Mouse (Mus musculus): Measurements from ENCODE around the gene Col26a1. TPM values are rescaled to one million over a fixed set of nuclear protein-coding genes. Genes with fewer than 3 reads are reported as not detected.
A peak's percentile ranks its signal among the peaks of the same experiment; 100 is the strongest.

The Col26a1 gene
- total RNA-seq, 1 experiment = 2.9 TPM

GRCm38 (mm10) chr5:136850716-136851115 is 32.3 kb downstream of the Col26a1 start:
- no peak for DNase-seq (ENCODE audit: low read depth, low spot score)
- H3K27ac ChIP-seq (ENCODE audit: insufficient read depth, low read depth, low read length, poor library complexity, severe bottlenecking) = no peak overlapping the region
- H3K36me3 ChIP-seq (ENCODE audit: control insufficient read depth, insufficient read depth, low read length, poor library complexity, severe bottlenecking) = no peaks in the 10 kb centered on the region

DNA sequence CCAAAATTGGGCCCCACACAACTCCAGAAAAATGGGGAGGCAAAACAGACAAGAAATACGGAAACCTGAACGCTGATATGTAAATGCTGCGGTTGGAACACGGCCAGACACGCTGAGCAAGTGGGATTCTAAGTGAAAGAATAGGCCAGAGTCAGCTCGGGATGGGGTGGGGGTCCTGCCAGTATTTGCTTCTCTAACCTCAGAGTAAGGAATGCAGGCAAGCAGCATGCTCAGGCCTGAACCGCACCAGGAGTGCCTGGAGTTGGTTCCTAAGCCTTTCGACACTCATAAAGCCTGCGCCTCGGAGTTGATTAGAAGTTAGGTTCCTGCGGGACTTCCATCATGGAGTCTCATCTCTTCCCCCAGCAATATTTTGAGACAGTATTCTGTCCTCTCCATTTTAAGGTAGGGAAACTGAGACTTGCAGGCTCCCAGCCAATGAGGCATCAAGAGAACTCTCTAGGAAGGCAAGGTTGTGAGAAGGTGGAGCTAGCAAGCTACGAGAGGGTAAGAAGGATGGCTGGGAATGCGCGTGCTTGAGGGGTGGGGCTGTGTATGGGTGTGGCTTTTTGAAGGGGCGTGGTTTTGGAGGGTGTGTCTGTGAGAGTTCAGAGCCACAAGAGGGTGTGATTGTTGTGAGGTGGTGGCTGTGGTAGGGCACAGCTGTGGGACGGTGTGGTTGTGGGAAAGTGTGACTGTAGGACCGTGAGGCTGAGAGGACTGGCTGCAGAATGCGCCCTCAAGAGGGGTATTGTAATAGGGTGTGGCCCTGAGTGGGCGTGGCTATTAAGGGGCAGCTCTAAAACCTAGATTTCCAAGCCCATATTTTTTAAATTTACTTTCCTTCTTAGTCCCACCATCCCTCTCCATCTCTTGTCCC is 36.4 kb downstream of the Col26a1 start:
- Histone ChIP-seq H3K4me1 (ENCODE audit: control insufficient read depth in 2 of 2, insufficient read depth in 2 of 2, low read length in 2 of 2, poor library complexity in 1 of 2) (peaks cover 0 to 6% of the 10 kb centered on the region in 2 experiments; a peak in 1 of 4 replicates), H3K36me3 (ENCODE audit: control insufficient read depth, insufficient read depth, low read length, poor library complexity, severe bottlenecking) (no peaks in the 10 kb centered on the region), H3K4me3 (ENCODE audit: insufficient read depth in 1 of 2, low read depth in 1 of 2, low read length in 2 of 2, poor library complexity in 1 of 2, severe bottlenecking in 1 of 2) (no peak overlapping the region), H3K9me3 (ENCODE audit: control insufficient read depth, insufficient read depth, low read depth, low read length) (no peaks in the 10 kb centered on the region), H3K9ac (ENCODE audit: insufficient read depth, low read depth, low read length, poor library complexity, severe bottlenecking) (no peak overlapping the region), H3K27ac (ENCODE audit: insufficient read depth, low read depth, low read length, poor library complexity, severe bottlenecking) (no peak overlapping the region)
- TF ChIP-seq HCFC1 (IDR thresholded peaks at IDR 0.05; ENCODE audit: borderline replicate concordance, insufficient read depth, low read length) = no peak
- DNase-seq (ENCODE audit: low read depth, low spot score) = no peak
- in situ Hi-C loops (cut with MboI; ENCODE audit: low sequenced_read_pairs in 2 of 2, unreplicated experiment in 2 of 2) = no loop called here

More at GRCm38 (mm10) chr5:136850716-136851115, 32.3 kb downstream of the Col26a1 start:
- no peak overlapping the region for H3K4me3 ChIP-seq (ENCODE audit: insufficient read depth in 1 of 2, low read depth in 1 of 2, low read length in 2 of 2, poor library complexity in 1 of 2, severe bottlenecking in 1 of 2)
- no peaks in the 10 kb centered on the region for H3K9me3 ChIP-seq (ENCODE audit: control insufficient read depth, insufficient read depth, low read depth, low read length)
- TF ChIP-seq ZNF384 (IDR thresholded peaks at IDR 0.05; ENCODE audit: low read depth, low read length) = no peak
- no peak for TF ChIP-seq MAFK (IDR thresholded peaks at IDR 0.05; ENCODE audit: insufficient read depth, low read depth, low read length)
- TF ChIP-seq CHD2 (IDR thresholded peaks at IDR 0.05; ENCODE audit: low read depth, low read length) = no peak
- TF ChIP-seq ZC3H11A (IDR thresholded peaks at IDR 0.05; ENCODE audit: borderline replicate concordance, low read depth, low read length) = no peak
- TF ChIP-seq HCFC1 (IDR thresholded peaks at IDR 0.05; ENCODE audit: borderline replicate concordance, insufficient read depth, low read length) = no peak
- H3K9ac ChIP-seq (ENCODE audit: insufficient read depth, low read depth, low read length, poor library complexity, severe bottlenecking) = no peak overlapping the region
- peaks cover 0 to 6% of the 10 kb centered on the region in 2 experiments; a peak in 1 of 4 replicates for H3K4me1 ChIP-seq (ENCODE audit: control insufficient read depth in 2 of 2, insufficient read depth in 2 of 2, low read length in 2 of 2, poor library complexity in 1 of 2)
- in situ Hi-C loops (cut with MboI; ENCODE audit: low sequenced_read_pairs in 2 of 2, unreplicated experiment in 2 of 2) = no loop called here

GRCm38 (mm10) chr5:136843930-136844329 is 39.1 kb downstream of the Col26a1 start:
- H3K36me3 ChIP-seq (ENCODE audit: control insufficient read depth, insufficient read depth, low read length, poor library complexity, severe bottlenecking) = no peaks in the 10 kb centered on the region
- no peak overlapping the region for H3K9ac ChIP-seq (ENCODE audit: insufficient read depth, low read depth, low read length, poor library complexity, severe bottlenecking)
- TF ChIP-seq MAFK (IDR thresholded peaks at IDR 0.05; ENCODE audit: insufficient read depth, low read depth, low read length) (no peak), HCFC1 (IDR thresholded peaks at IDR 0.05; ENCODE audit: borderline replicate concordance, insufficient read depth, low read length) (no peak)

GRCm38 (mm10) chr5:136840036-136840435 is 43.0 kb downstream of the Col26a1 start:
- H3K36me3 ChIP-seq (ENCODE audit: control insufficient read depth, insufficient read depth, low read length, poor library complexity, severe bottlenecking) = no peaks in the 10 kb centered on the region
- in situ Hi-C loops (cut with MboI; ENCODE audit: low sequenced_read_pairs in 2 of 2, unreplicated experiment in 2 of 2) = no loop called here
- peak; percentile 40 for DNase-seq (ENCODE audit: low read depth, low spot score)
- TF ChIP-seq ZNF384 (IDR thresholded peaks at IDR 0.05; ENCODE audit: low read depth, low read length) (no peak), ZC3H11A (IDR thresholded peaks at IDR 0.05; ENCODE audit: borderline replicate concordance, low read depth, low read length) (peak; percentile 31; the same call in 1 of the 2 replicates)
- H3K4me1 ChIP-seq (ENCODE audit: control insufficient read depth in 2 of 2, insufficient read depth in 2 of 2, low read length in 2 of 2, poor library complexity in 1 of 2) = peaks cover 0 to 2% of the 10 kb centered on the region in 2 experiments; a peak in 1 of 4 replicates
- no peak overlapping the region for H3K4me3 ChIP-seq (ENCODE audit: insufficient read depth in 1 of 2, low read depth in 1 of 2, low read length in 2 of 2, poor library complexity in 1 of 2, severe bottlenecking in 1 of 2)
- H3K9me3 ChIP-seq (ENCODE audit: control insufficient read depth, insufficient read depth, low read depth, low read length) = no peaks in the 10 kb centered on the region
- no peak overlapping the region for H3K27ac ChIP-seq (ENCODE audit: insufficient read depth, low read depth, low read length, poor library complexity, severe bottlenecking)
- no peak overlapping the region for H3K9ac ChIP-seq (ENCODE audit: insufficient read depth, low read depth, low read length, poor library complexity, severe bottlenecking)

More at GRCm38 (mm10) chr5:136843930-136844329, 39.1 kb downstream of the Col26a1 start:
- Histone ChIP-seq H3K9me3 (ENCODE audit: control insufficient read depth, insufficient read depth, low read depth, low read length) (no peaks in the 10 kb centered on the region), H3K27ac (ENCODE audit: insufficient read depth, low read depth, low read length, poor library complexity, severe bottlenecking) (no peak overlapping the region), H3K4me3 (ENCODE audit: insufficient read depth in 1 of 2, low read depth in 1 of 2, low read length in 2 of 2, poor library complexity in 1 of 2, severe bottlenecking in 1 of 2) (no peak overlapping the region), H3K4me1 (ENCODE audit: control insufficient read depth in 2 of 2, insufficient read depth in 2 of 2, low read length in 2 of 2, poor library complexity in 1 of 2) (peaks cover 0 to 6% of the 10 kb centered on the region in 2 experiments; a peak in 1 of 4 replicates)
- DNase-seq (ENCODE audit: low read depth, low spot score) = no peak
- in situ Hi-C loops (cut with MboI; ENCODE audit: low sequenced_read_pairs in 2 of 2, unreplicated experiment in 2 of 2) = no loop called here

DNA sequence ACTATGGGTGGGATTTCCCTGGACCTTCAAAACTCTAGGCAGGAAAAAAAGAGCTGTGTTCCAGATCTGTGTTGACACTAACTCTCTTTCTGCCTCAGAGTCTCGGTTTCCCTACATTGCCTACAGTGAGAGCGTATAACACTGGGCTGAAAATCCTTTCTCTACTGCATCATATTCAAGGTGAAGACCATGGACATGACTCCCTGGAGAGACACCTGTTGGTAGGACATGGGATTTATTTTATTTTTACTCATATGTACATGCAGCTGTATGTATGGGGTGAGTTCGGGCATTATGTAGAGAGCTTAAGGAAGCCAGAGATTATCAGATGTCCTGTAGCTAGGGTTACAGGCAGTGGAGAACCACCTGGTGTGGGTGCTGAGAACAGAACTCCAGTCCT is 50.0 kb downstream of the Col26a1 start:
- DNase-seq (ENCODE audit: low read depth, low spot score) = no peak
- no peak overlapping the region for H3K4me3 ChIP-seq (ENCODE audit: insufficient read depth in 1 of 2, low read depth in 1 of 2, low read length in 2 of 2, poor library complexity in 1 of 2, severe bottlenecking in 1 of 2)
- H3K9me3 ChIP-seq (ENCODE audit: control insufficient read depth, insufficient read depth, low read depth, low read length) = no peaks in the 10 kb centered on the region
- in situ Hi-C loops (cut with MboI; ENCODE audit: low sequenced_read_pairs in 2 of 2, unreplicated experiment in 2 of 2) = no loop called here
- peaks cover 2% of the 10 kb centered on the region in 2 experiments; a peak in 2 of 4 replicates for H3K4me1 ChIP-seq (ENCODE audit: control insufficient read depth in 2 of 2, insufficient read depth in 2 of 2, low read length in 2 of 2, poor library complexity in 1 of 2)
- no peak for TF ChIP-seq HCFC1 (IDR thresholded peaks at IDR 0.05; ENCODE audit: borderline replicate concordance, insufficient read depth, low read length)
- TF ChIP-seq MAFK (IDR thresholded peaks at IDR 0.05; ENCODE audit: insufficient read depth, low read depth, low read length) = no peak
- no peak for TF ChIP-seq ZC3H11A (IDR thresholded peaks at IDR 0.05; ENCODE audit: borderline replicate concordance, low read depth, low read length)
- no peak for TF ChIP-seq CHD2 (IDR thresholded peaks at IDR 0.05; ENCODE audit: low read depth, low read length)
- no peak for TF ChIP-seq ZNF384 (IDR thresholded peaks at IDR 0.05; ENCODE audit: low read depth, low read length)
- H3K27ac ChIP-seq (ENCODE audit: insufficient read depth, low read depth, low read length, poor library complexity, severe bottlenecking) = no peak overlapping the region
- H3K36me3 ChIP-seq (ENCODE audit: control insufficient read depth, insufficient read depth, low read length, poor library complexity, severe bottlenecking) = no peaks in the 10 kb centered on the region
- no peak overlapping the region for H3K9ac ChIP-seq (ENCODE audit: insufficient read depth, low read depth, low read length, poor library complexity, severe bottlenecking)

Measured in ES-E14 (cell line).